Mouse (Mus musculus) stomach, embryonic 14.5 days (tissue): ENCODE measurements around the gene Pfkp. TPM values are rescaled to one million over a fixed set of nuclear protein-coding genes. Genes with fewer than 3 reads are reported as not detected.

Experiments used
- ATAC-seq: fragments of 200-750 bp; cut with Nextera tagmentation; 2 replicates; pipeline ENCODE4 v1.8.0; 2017; ENCODE audit warnings: low read depth, moderate TSS enrichment; ENCODE audit not compliant: insufficient number of reproducible peaks, insufficient read depth, low FRiP score
- H3K27ac ChIP-seq: fragments of 300-500 bp; sonication (generic); 2 replicates; pipeline ENCODE4 v1.5.1; 2014; ENCODE audit warnings: mild to moderate bottlenecking, low read length, moderate library complexity, mixed read lengths
- H3K27me3 ChIP-seq: fragments of 300-500 bp; sonication (generic); 2 replicates; pipeline ENCODE4 v1.6.1; 2014; ENCODE audit warnings: low read length, control low read depth, mixed read lengths; ENCODE audit not compliant: control insufficient read depth, insufficient read depth
- H3K36me3 ChIP-seq: fragments of 300-500 bp; sonication (generic); 2 replicates; pipeline ENCODE4 v1.6.1; 2014; ENCODE audit warnings: mild to moderate bottlenecking, control low read depth, low read length, moderate library complexity, mixed read lengths; ENCODE audit not compliant: control insufficient read depth, insufficient read depth
- H3K4me1 ChIP-seq: fragments of 300-500 bp; sonication (generic); 2 replicates; pipeline ENCODE4 v1.6.1; 2014; ENCODE audit warnings: low read length, control low read depth, mixed read lengths; ENCODE audit not compliant: control insufficient read depth, insufficient read depth
- H3K4me2 ChIP-seq: fragments of 300-500 bp; sonication (generic); replicated peaks from 2 replicates; pipeline ENCODE4 v1.6.1; 2014; ENCODE audit warnings: low read depth, low read length, control low read depth
- H3K4me3 ChIP-seq: fragments of 300-500 bp; sonication (generic); 2 replicates; pipeline ENCODE4 v1.5.1; 2014; ENCODE audit warnings: low read depth, low read length, control low read depth
- H3K9ac ChIP-seq: fragments of 300-500 bp; sonication (generic); replicated peaks from 2 replicates; pipeline ENCODE4 v1.6.1; 2014; ENCODE audit warnings: low read depth, mild to moderate bottlenecking, control low read depth, low read length, moderate library complexity, mixed read lengths
- H3K9me3 ChIP-seq: fragments of 300-500 bp; sonication (generic); 2 replicates; pipeline ENCODE4 v1.6.1; 2016; ENCODE audit warnings: low read depth, low read length, control low read depth; ENCODE audit not compliant: control insufficient read depth
- WGBS: fragments of 180-500 bp; shearing (Covaris S2); extraction: QIAGEN DNeasy Blood & Tissue Kit; methylation state at CpG from one replicate; pipeline ENCODE4 v1.1.7; 2014; 5-methylcytosine and 5-hydroxymethylcytosine counted together
- polyA plus RNA-seq: library from polyadenylated mRNA; unstranded; fragments of >200 nt; fragmentation: Nextera tagmentation; extraction: Ambion mirVana; gene quantifications from 2 replicates; pipeline ENCODE4 v1.2.1, GENCODE M21; 2014

The Pfkp gene
- polyA plus RNA-seq, 1 experiment from 2014 or later = 26.5 TPM

GRCm38 (mm10) chr13:6586009-6586408 is 62.6 kb downstream of the Pfkp start:
- Histone ChIP-seq H3K9me3 (no peaks in the 10 kb centered on the region), H3K4me3 (no peak overlapping the region), H3K9ac (no peak overlapping the region), H3K36me3 (peaks cover 7% of the 10 kb centered on the region), H3K4me2 (no peak overlapping the region), H3K27me3 (no peaks in the 10 kb centered on the region), H3K27ac (no peak overlapping the region), H3K4me1 (no peaks in the 10 kb centered on the region)
- no peak for ATAC-seq
- 62% methylated on average over 9 of the region's 9 CpGs for WGBS

- no peaks in the 10 kb centered on the region for H3K27me3 ChIP-seq
- no peak overlapping the region for H3K4me3 ChIP-seq
- 67% methylated on average over 4 of the region's 4 CpGs for WGBS
- peaks cover 21% of the 10 kb centered on the region for H3K36me3 ChIP-seq
- no peaks in the 10 kb centered on the region for H3K9me3 ChIP-seq
- H3K4me1 ChIP-seq = no peaks in the 10 kb centered on the region
- H3K27ac ChIP-seq = no peak overlapping the region
- no peak overlapping the region for H3K4me2 ChIP-seq
- no peak for ATAC-seq
- no peak overlapping the region for H3K9ac ChIP-seq
Observed at GRCm38 (mm10) chr13:6583499-6584125, 65.0 kb downstream of the Pfkp start.

- ATAC-seq = no peak
- H3K36me3 ChIP-seq = peaks cover 76% of the 10 kb centered on the region
Observed at GRCm38 (mm10) chr13:6575920-6576509, 72.6 kb downstream of the Pfkp start.

DNA sequence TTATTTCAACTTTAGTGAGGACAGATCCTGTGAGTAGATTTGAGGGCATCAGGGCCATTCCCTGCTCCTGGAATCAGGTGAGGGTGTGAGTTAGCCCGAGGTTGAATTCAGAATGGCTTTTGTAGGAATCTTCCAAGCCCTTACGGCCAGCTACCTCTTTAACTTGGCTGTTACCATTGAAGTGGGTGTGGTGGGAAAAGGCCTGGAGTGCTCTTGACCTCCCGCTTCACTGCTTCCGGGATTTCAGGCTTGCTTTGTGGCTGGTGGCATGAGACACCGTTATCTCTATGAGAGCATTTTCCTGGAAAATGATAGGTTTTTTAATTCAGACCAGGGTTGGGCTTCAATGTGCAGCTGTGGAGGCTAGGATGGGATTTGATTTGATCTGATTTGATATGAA is 83.0 kb downstream of the Pfkp start:
- Histone ChIP-seq H3K9ac (no peak overlapping the region), H3K27me3 (no peaks in the 10 kb centered on the region), H3K36me3 (peaks cover 60% of the 10 kb centered on the region), H3K4me3 (no peak overlapping the region), H3K27ac (no peak overlapping the region), H3K4me1 (no peaks in the 10 kb centered on the region), H3K9me3 (no peaks in the 10 kb centered on the region), H3K4me2 (no peak overlapping the region)
- no peak for ATAC-seq
- WGBS = 87% methylated on average over 5 of the region's 5 CpGs

More at GRCm38 (mm10) chr13:6575920-6576509, 72.6 kb downstream of the Pfkp start:
- Histone ChIP-seq H3K9ac (no peak overlapping the region), H3K27me3 (no peaks in the 10 kb centered on the region), H3K9me3 (no peaks in the 10 kb centered on the region), H3K4me3 (no peak overlapping the region), H3K4me2 (no peak overlapping the region), H3K27ac (no peak overlapping the region), H3K4me1 (no peaks in the 10 kb centered on the region)
- 98% methylated on average over 6 of the region's 6 CpGs for WGBS

GRCm38 (mm10) chr13:6562409-6562808 is 86.2 kb downstream of the Pfkp start:
- Histone ChIP-seq H3K27ac (no peak overlapping the region), H3K27me3 (no peaks in the 10 kb centered on the region), H3K9ac (no peak overlapping the region), H3K9me3 (no peaks in the 10 kb centered on the region), H3K4me1 (no peaks in the 10 kb centered on the region), H3K4me2 (no peak overlapping the region), H3K36me3 (peaks cover 81% of the 10 kb centered on the region), H3K4me3 (no peak overlapping the region)
- WGBS = 79% methylated on average over 2 of the region's 2 CpGs
- ATAC-seq = no peak

DNA sequence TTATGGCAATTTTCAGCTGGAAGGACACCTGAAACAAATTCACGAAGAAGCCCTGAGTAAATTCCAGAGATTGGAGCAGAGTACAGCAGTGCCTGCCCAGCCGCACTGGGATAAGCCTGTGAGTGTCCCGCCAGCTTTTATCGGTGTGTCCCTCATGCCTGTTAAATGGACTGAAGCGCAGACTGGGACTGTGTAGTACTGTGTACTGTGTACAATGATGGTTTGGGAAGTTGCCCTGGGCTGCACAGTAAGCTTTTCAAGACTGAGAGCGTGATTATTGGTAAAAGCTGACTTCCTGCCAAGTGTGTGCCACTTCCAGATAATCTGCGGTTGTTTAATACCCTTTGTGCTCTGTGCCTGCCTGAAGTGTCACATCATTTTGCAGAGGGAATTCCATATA is 90.8 kb downstream of the Pfkp start:
- Histone ChIP-seq H3K27ac (no peak overlapping the region), H3K9me3 (no peaks in the 10 kb centered on the region), H3K9ac (no peak overlapping the region), H3K4me1 (no peaks in the 10 kb centered on the region), H3K36me3 (peaks cover 76% of the 10 kb centered on the region), H3K27me3 (no peaks in the 10 kb centered on the region), H3K4me2 (no peak overlapping the region), H3K4me3 (no peak overlapping the region)
- no peak for ATAC-seq
- WGBS = 92% methylated on average over 7 of the region's 7 CpGs

- ATAC-seq = no peak
- peaks cover 75% of the 10 kb centered on the region for H3K36me3 ChIP-seq
- WGBS = 98% methylated on average over 11 of the region's 11 CpGs
Observed at GRCm38 (mm10) chr13:6555656-6556055, 92.9 kb downstream of the Pfkp start.

GRCm38 (mm10) chr13:6553708-6554107 is 94.9 kb downstream of the Pfkp start:
- H3K9ac ChIP-seq = no peak overlapping the region
- ATAC-seq = no peak
- H3K27me3 ChIP-seq = no peaks in the 10 kb centered on the region
- H3K4me3 ChIP-seq = no peak overlapping the region
- H3K4me2 ChIP-seq = no peak overlapping the region
- H3K4me1 ChIP-seq = no peaks in the 10 kb centered on the region
- H3K9me3 ChIP-seq = no peaks in the 10 kb centered on the region
- H3K36me3 ChIP-seq = peaks cover 68% of the 10 kb centered on the region
- 91% methylated on average over 2 of the region's 2 CpGs for WGBS
- no peak overlapping the region for H3K27ac ChIP-seq

More at GRCm38 (mm10) chr13:6555656-6556055, 92.9 kb downstream of the Pfkp start:
- Histone ChIP-seq H3K27me3 (no peaks in the 10 kb centered on the region), H3K4me2 (no peak overlapping the region), H3K27ac (no peak overlapping the region), H3K4me1 (no peaks in the 10 kb centered on the region), H3K9ac (no peak overlapping the region), H3K4me3 (no peak overlapping the region), H3K9me3 (no peaks in the 10 kb centered on the region)
